Mouse (Mus musculus) bone marrow macrophage, adult 2 months (primary cell): Measurements from ENCODE around the gene Rad51b.

ENCODE experiments used
- CTCF ChIP-seq: IDR thresholded peaks from 2 replicates; pipeline ENCODE4 v1.5.1; 2012; ENCODE audit warnings: low read depth, mild to moderate bottlenecking, low read length, moderate library complexity
- POLR2A ChIP-seq: IDR thresholded peaks from 2 replicates; pipeline ENCODE4 v1.6.1; 2012; ENCODE audit warnings: mild to moderate bottlenecking, low read depth, low read length, borderline replicate concordance

DNA sequence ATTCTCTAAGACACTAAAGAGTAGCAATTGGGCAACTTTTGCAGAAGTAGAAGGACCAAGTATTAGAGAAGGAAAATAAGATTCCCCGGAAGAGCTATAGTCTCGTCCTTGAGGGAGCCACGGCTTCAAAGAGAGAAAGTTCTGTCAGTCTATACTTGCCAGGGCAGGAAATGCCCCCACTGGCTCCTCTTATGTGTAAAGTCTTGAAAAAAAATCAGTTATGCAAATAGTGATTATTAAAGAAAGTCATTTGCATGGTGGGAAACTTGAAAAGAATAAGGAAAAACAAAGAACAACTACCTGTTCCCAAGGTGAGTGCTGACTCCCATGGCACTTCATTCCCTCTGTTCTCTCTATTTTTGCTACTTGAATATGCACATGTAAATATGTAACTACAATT is 140.5 kb downstream of the Rad51b start:
- TF ChIP-seq POLR2A (no peak), CTCF (no peak)
